Mouse (Mus musculus): ENCODE measurements around the gene Raph1.

The Raph1 gene

GRCm38 (mm10) chr1:60566631-60567311 is at the start of gene Raph1:
TSS of gene Raph1 (minus strand) at chr1:60567104.
- DNase-seq, result peak; percentile 29 to 36

- no peak for DNase-seq
Measured at GRCm38 (mm10) chr1:60615703-60616102, 48.8 kb upstream of the Raph1 start.

GRCm38 (mm10) chr1:60614902-60615301 is 48.0 kb upstream of the Raph1 start:
- DNase-seq, result no peak

- DNase-seq, result no peak
Measured at GRCm38 (mm10) chr1:60611968-60612367, 45.1 kb upstream of the Raph1 start.

- DNase-seq, result no peak
Measured at GRCm38 (mm10) chr1:60610631-60611030, 43.7 kb upstream of the Raph1 start.

- DNase-seq, result no peak
Measured at GRCm38 (mm10) chr1:60609011-60609775, 42.3 kb upstream of the Raph1 start.

GRCm38 (mm10) chr1:60604481-60605021 is 37.6 kb upstream of the Raph1 start:
- DNase-seq, result no peak

GRCm38 (mm10) chr1:60600682-60601081 is 33.8 kb upstream of the Raph1 start:
- DNase-seq, result no peak

- DNase-seq, result no peak
Measured at GRCm38 (mm10) chr1:60599926-60600325, 33.0 kb upstream of the Raph1 start.

GRCm38 (mm10) chr1:60599013-60599701 is 32.3 kb upstream of the Raph1 start:
- DNase-seq, result no peak

- no peak for DNase-seq
Measured at GRCm38 (mm10) chr1:60596386-60597320, 29.7 kb upstream of the Raph1 start.

- DNase-seq, result no peak
Measured at GRCm38 (mm10) chr1:60593101-60593500, 26.2 kb upstream of the Raph1 start.

- no peak for DNase-seq
Measured at GRCm38 (mm10) chr1:60588887-60589629, 22.2 kb upstream of the Raph1 start.

GRCm38 (mm10) chr1:60580990-60581389 is 14.1 kb upstream of the Raph1 start:
- no peak for DNase-seq

GRCm38 (mm10) chr1:60579886-60580285 is 13.0 kb upstream of the Raph1 start:
- DNase-seq, result no peak

GRCm38 (mm10) chr1:60572699-60573098 is 5.8 kb upstream of the Raph1 start:
- no peak for DNase-seq

- DNase-seq, result no peak
Measured at GRCm38 (mm10) chr1:60569741-60570140, 2.8 kb upstream of the Raph1 start.

- no peak for DNase-seq
Measured at GRCm38 (mm10) chr1:60569210-60569609, 2.3 kb upstream of the Raph1 start.

GRCm38 (mm10) chr1:60567321-60567720 is 417 bp upstream of the Raph1 start:
- DNase-seq, result no peak

GRCm38 (mm10) chr1:60565931-60566630 is 823 bp downstream of the Raph1 start:
- no peak for DNase-seq
